ENCODE assay signal across 9 mouse cellular contexts in the genomic region with DNA sequence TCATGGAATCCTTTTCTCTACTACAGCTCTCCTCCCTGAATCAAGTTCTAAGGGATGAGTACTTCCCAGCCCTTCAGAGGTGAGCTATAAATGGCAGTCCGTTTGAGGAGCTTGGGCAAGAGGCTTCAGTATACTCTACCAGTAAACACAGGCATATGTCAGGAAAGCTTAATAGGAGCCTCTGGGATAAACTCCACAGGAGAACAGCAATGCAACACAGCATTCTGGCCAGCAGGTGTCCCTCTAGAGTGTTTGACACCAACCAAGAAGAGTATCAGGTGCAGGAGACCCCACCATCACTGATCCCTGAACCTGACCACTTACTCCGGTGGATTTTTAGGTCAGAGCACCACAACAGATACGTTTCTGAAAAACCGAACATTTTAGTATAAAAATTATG.
DNase-seq lines count a peak whose midpoint lies in the region; ATAC-seq and TF ChIP-seq lines count a peak whose summit lies in the region.
"Had no signal": no experiment of that assay in that cellular context is flagged by ENCODE, and none has a peak within 500 bp of the region (broad histone marks: within the 10 kb centered on the region; RNA-seq: fewer than 3 reads in every experiment).

No protein-coding gene starts in this region.

- H3K4me2 ChIP-seq in heart, postnatal 0 days (ENCODE audit: low read depth, low read length): no peak overlapping the region
- H3K4me2 ChIP-seq in heart, embryonic 12.5 days: no peak overlapping the region
- H3K4me2 ChIP-seq in lung, embryonic 14.5 days: no peak overlapping the region
- H3K4me2 ChIP-seq: hindbrain, embryonic 15.5 days had no signal

- no peaks in the 10 kb centered on the region for H3K36me3 ChIP-seq in heart, postnatal 0 days (replicated peaks; ENCODE audit: control insufficient read depth, insufficient read depth, low read length)
- H3K36me3 ChIP-seq in heart, embryonic 12.5 days: no peaks in the 10 kb centered on the region
- no peaks in the 10 kb centered on the region for H3K36me3 ChIP-seq in lung, embryonic 14.5 days (ENCODE audit: insufficient read depth)
- H3K36me3 ChIP-seq: hindbrain, embryonic 15.5 days had no signal

- no peak overlapping the region for H3K9ac ChIP-seq in heart, postnatal 0 days (replicated peaks; ENCODE audit: low read depth, low read length)
- no peak overlapping the region for H3K9ac ChIP-seq in heart, embryonic 12.5 days
- no peak overlapping the region for H3K9ac ChIP-seq in lung, embryonic 14.5 days
- H3K9ac ChIP-seq: hindbrain, embryonic 15.5 days had no signal

- no peak for TF ChIP-seq EP300 in heart, postnatal 0 days (IDR thresholded peaks at IDR 0.05; ENCODE audit: low read depth)

- peak; percentile 66 for TF ChIP-seq CTCF in heart, postnatal 0 days (IDR thresholded peaks at IDR 0.05; ENCODE audit: low read depth)
- peak; percentile 65 for TF ChIP-seq CTCF in lung, embryonic 14.5 days (IDR thresholded peaks at IDR 0.05; ENCODE audit: low read depth)

- H3K27ac ChIP-seq in heart, postnatal 0 days (ENCODE audit: low read depth): no peak overlapping the region
- H3K27ac ChIP-seq in heart, embryonic 12.5 days (ENCODE audit: poor library complexity, severe bottlenecking): no peak overlapping the region
- H3K27ac ChIP-seq in lung, embryonic 14.5 days (ENCODE audit: low read depth): no peak overlapping the region
- H3K27ac ChIP-seq: hindbrain, embryonic 15.5 days had no signal

- no peaks in the 10 kb centered on the region for H3K27me3 ChIP-seq in heart, postnatal 0 days (ENCODE audit: control insufficient read depth, insufficient read depth, low read length)
- no peaks in the 10 kb centered on the region for H3K27me3 ChIP-seq in heart, embryonic 12.5 days (replicated peaks)
- H3K27me3 ChIP-seq in lung, embryonic 14.5 days (ENCODE audit: insufficient read depth, low read length): no peaks in the 10 kb centered on the region
- H3K27me3 ChIP-seq: hindbrain, embryonic 15.5 days had no signal

- 59% methylated on average over 4 of the region's 4 CpGs for whole genome bisulfite sequencing in heart, postnatal 0 days
- 49% methylated on average over 4 of the region's 4 CpGs for WGBS in heart, embryonic 12.5 days
- 56% methylated on average over 4 of the region's 4 CpGs for WGBS in lung, embryonic 14.5 days

- H3K4me3 ChIP-seq in heart, postnatal 0 days (ENCODE audit: low read depth, low read length): no peak overlapping the region
- H3K4me3 ChIP-seq in heart, embryonic 12.5 days: no peak overlapping the region
- no peak overlapping the region for H3K4me3 ChIP-seq in lung, embryonic 14.5 days (ENCODE audit: low read depth, low read length)
- H3K4me3 ChIP-seq: hindbrain, embryonic 15.5 days had no signal

- no peaks in the 10 kb centered on the region for H3K4me1 ChIP-seq in heart, postnatal 0 days (ENCODE audit: control insufficient read depth, insufficient read depth)
- peaks cover 15% of the 10 kb centered on the region for H3K4me1 ChIP-seq in heart, embryonic 12.5 days (replicated peaks)
- H3K4me1 ChIP-seq in lung, embryonic 14.5 days (ENCODE audit: insufficient read depth): no peaks in the 10 kb centered on the region
- H3K4me1 ChIP-seq: hindbrain, embryonic 15.5 days had no signal

- peak; percentile 40; the same call in 1 of the 2 replicates for ATAC-seq in heart, postnatal 0 days (ENCODE audit: insufficient read depth, low read depth)
- no peak for ATAC-seq in heart, embryonic 12.5 days (ENCODE audit: insufficient number of reproducible peaks, low FRiP score)
- ATAC-seq in lung, embryonic 14.5 days (ENCODE audit: insufficient read depth): no peak
- ATAC-seq in erythroblast, adult 5-6 weeks (replicated peaks; ENCODE audit: low FRiP score, poor library complexity, severe bottlenecking): no peak; the same call in 1 of the 2 replicates

- peak; percentile 52 for DNase-seq in heart, postnatal 0 days (ENCODE audit: low spot score)
- peak; percentile 42 for DNase-seq in right cerebral cortex, postnatal 14 days
- DNase-seq in right cerebral cortex, postnatal 25 days: no peak
- DNase-seq in embryo, embryonic 10 days (ENCODE audit: low spot score): peak; percentile 72
- DNase-seq in lung, embryonic 14.5 days: peak; percentile 67
- DNase-seq in spleen, adult 18-20 months: no peak

- no peaks in the 10 kb centered on the region for H3K9me3 ChIP-seq in heart, postnatal 0 days (replicated peaks; ENCODE audit: control insufficient read depth, low read length)
- no peaks in the 10 kb centered on the region for H3K9me3 ChIP-seq in heart, embryonic 12.5 days (replicated peaks)
- no peaks in the 10 kb centered on the region for H3K9me3 ChIP-seq in lung, embryonic 14.5 days (ENCODE audit: low read depth, low read length)
- H3K9me3 ChIP-seq: hindbrain, embryonic 15.5 days had no signal

Comparison
In these comparisons a context has a peak if more than half of its experiments do, and no peak if none do; other contexts are left out.
1. DNase-seq: peak in heart, postnatal 0 days (single experiment), right cerebral cortex, postnatal 14 days (single experiment), embryo, embryonic 10 days (single experiment) and lung, embryonic 14.5 days (single experiment); none in right cerebral cortex, postnatal 25 days (single experiment) and spleen, adult 18-20 months (0 of 2).